Mouse (Mus musculus): Measurements from ENCODE around the gene Leap2.
A peak's percentile ranks its signal among the peaks of the same experiment; 100 is the strongest.
"Not testable (repeated sequence)": the region's sequence is repeated elsewhere in the genome, so short reads cannot be mapped to it uniquely, and the experiment has no call there.

Leap2 gene

GRCm38 (mm10) chr11:53443861-53444260, 20.9 kb upstream of the Leap2 start:
- no peak for DNase-seq (ENCODE audit: low spot score in 2 of 2)

GRCm38 (mm10) chr11:53441921-53442320, 19.0 kb upstream of the Leap2 start:
- DNase-seq (ENCODE audit: low spot score in 2 of 2) = no peak

GRCm38 (mm10) chr11:53436338-53436737, 13.4 kb upstream of the Leap2 start:
- no peak for DNase-seq (ENCODE audit: low spot score in 2 of 2)

- DNase-seq (ENCODE audit: low spot score in 2 of 2) = no peak
Observed at GRCm38 (mm10) chr11:53435504-53435903, 12.5 kb upstream of the Leap2 start.

- no peak for DNase-seq (ENCODE audit: low spot score in 2 of 2)
Observed at GRCm38 (mm10) chr11:53433057-53433456, 10.1 kb upstream of the Leap2 start.

- peak; percentile 18 to 22 for DNase-seq (ENCODE audit: low spot score in 2 of 2)
Observed at GRCm38 (mm10) chr11:53431347-53432056, 8.5 kb upstream of the Leap2 start.

- peak; percentile 99 for DNase-seq (ENCODE audit: low spot score in 2 of 2)
Observed at GRCm38 (mm10) chr11:53430670-53431346, 7.8 kb upstream of the Leap2 start, which contains the start of the genes Uqcrq and Gdf9. Gene Uqcrq (minus strand): TSS chr11:53430831. Gene Gdf9 (plus strand): TSS chr11:53431023.

GRCm38 (mm10) chr11:53430300-53430669, 7.3 kb upstream of the Leap2 start:
- DNase-seq (ENCODE audit: low spot score in 2 of 2) = no peak

- DNase-seq (ENCODE audit: low spot score in 2 of 2) = no peak
Observed at GRCm38 (mm10) chr11:53429182-53429581, 6.2 kb upstream of the Leap2 start.

GRCm38 (mm10) chr11:53428716-53429057, 5.7 kb upstream of the Leap2 start:
- no peak for DNase-seq (ENCODE audit: low spot score in 2 of 2)

- DNase-seq (ENCODE audit: low spot score in 2 of 2) = no peak
Observed at GRCm38 (mm10) chr11:53427993-53428715, 5.2 kb upstream of the Leap2 start.

GRCm38 (mm10) chr11:53426914-53427313, 3.9 kb upstream of the Leap2 start:
- DNase-seq (ENCODE audit: low spot score in 2 of 2) = not testable (repeated sequence)

GRCm38 (mm10) chr11:53425711-53426255, 2.8 kb upstream of the Leap2 start:
- DNase-seq (ENCODE audit: low spot score in 2 of 2) = no peak

GRCm38 (mm10) chr11:53425251-53425650, 2.3 kb upstream of the Leap2 start:
- no peak for DNase-seq (ENCODE audit: low spot score in 2 of 2)

- DNase-seq (ENCODE audit: low spot score in 2 of 2) = no peak
Observed at GRCm38 (mm10) chr11:53424826-53425225, 1.9 kb upstream of the Leap2 start.

GRCm38 (mm10) chr11:53418048-53418447, 4.9 kb downstream of the Leap2 start:
- DNase-seq (ENCODE audit: low spot score in 2 of 2) = no peak

- no peak for DNase-seq (ENCODE audit: low spot score in 2 of 2)
Observed at GRCm38 (mm10) chr11:53413871-53414270, 9.1 kb downstream of the Leap2 start.

GRCm38 (mm10) chr11:53411738-53412137, 11.2 kb downstream of the Leap2 start:
- no peak for DNase-seq (ENCODE audit: low spot score in 2 of 2)

GRCm38 (mm10) chr11:53403638-53404037, 19.3 kb downstream of the Leap2 start:
- DNase-seq (ENCODE audit: low spot score in 2 of 2) = no peak

GRCm38 (mm10) chr11:53393856-53394255, 29.1 kb downstream of the Leap2 start:
- no peak for DNase-seq (ENCODE audit: low spot score in 2 of 2)

GRCm38 (mm10) chr11:53383758-53384428, 39.1 kb downstream of the Leap2 start:
- DNase-seq (ENCODE audit: low spot score in 2 of 2) = no peak

GRCm38 (mm10) chr11:53378918-53379317, 44.1 kb downstream of the Leap2 start:
- peak in 1 of 2 experiments; percentile 10 for DNase-seq (ENCODE audit: low spot score in 2 of 2)
